Mouse (Mus musculus) urinary bladder, postnatal 25 days (tissue): Measurements from ENCODE around the gene Zfp52.

Experiments
- DNase-seq: peaks from one replicate; pipeline ENCODE4 v3.0.0; 2022; ENCODE audit warnings: low spot score

Zfp52 gene

DNA sequence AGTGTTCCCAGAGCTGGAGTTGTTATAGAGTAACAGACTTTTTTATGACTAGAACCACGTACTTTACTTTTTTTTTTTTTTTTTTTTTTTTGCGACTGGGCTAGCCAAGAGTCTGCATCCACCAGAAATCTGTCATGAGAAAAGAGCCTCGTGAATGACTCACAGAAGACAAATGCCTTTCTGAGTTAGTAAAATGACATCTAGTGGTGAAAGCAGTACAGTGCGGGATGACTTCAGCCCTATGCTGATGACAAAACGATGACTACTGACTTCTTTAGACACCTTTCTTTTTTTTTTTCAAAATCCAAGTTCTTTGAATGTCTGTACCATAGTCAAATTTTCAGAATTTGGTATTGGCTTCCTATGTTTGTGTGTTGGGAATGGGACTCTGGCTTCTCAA is 30.9 kb downstream of the Zfp52 start:
- no peak for DNase-seq

DNA sequence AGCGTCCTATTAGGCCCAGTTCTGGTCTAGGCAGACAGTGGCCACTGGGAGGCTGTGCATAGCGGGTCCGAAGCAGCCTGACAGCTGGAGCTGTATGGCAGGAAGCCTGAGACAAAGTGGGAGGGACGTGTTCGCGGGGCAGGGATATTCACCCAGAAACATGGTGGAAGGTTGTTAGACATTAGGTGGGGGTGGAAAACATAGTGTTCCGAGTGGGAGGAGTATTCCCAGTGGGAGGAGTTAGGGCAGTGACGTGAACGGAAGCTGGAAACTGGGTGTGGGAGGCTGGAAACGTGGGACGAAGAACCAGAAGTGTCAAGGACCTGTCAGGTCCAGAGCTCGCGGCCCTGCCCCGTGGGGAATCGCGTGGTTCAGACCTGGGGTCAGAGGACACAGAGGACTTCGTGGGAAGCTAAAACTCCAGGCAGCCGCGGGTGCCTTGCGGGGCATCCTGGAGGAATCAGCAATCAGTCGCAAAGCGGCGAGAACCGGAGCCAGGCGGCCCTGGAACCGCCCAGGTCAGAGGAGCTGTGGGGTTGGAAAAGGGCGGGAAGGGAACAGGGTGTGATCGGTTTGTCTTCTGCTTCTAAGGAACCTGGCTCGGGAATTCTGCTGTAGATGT is 31.5 kb downstream of the Zfp52 start, which contains the start of gene Zfp948:
Gene Zfp948, plus strand, starts transcription at position 281 of the 622 bp plus-strand sequence.
- peak; percentile 76 for DNase-seq

DNA sequence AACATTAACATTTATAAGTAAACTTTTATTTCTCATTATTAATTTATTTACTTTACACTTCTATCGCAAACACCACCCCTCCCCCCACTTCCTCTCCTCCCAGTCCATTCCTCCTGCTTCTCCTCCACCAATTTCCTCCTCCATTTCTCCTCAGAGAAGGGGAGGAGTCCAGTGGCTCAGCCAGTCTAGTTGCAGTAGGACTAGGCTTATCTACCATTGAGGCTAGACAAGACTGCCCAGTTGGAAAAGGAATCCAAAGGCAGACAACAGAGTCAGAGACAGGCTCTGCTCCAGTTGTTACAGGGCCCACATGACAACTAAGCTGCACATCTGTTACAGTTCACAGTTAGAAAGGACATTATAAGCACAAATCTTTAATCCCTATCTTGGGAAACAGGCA is 32.4 kb downstream of the Zfp52 start:
- peak; percentile 10 for DNase-seq

DNA sequence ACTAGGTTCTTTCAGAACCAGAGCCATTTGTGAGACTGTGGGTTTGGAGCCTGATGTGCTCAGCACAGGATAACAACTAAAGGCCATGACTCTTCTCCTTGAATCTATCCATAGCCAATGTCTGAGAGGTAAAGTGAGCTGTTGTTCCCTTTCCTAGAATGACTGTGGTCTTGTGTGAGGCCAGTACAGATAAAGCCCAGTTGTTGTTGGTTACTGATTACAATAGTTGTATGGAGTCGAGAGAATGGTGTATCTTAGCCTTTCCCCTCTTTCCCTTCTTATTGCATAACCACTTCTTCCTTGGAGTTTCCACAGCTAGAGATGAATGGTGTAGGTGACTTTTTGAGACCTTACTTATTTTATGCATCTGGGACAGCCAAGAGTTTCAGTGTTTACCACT is 43.7 kb downstream of the Zfp52 start:
- DNase-seq: no peak

DNA sequence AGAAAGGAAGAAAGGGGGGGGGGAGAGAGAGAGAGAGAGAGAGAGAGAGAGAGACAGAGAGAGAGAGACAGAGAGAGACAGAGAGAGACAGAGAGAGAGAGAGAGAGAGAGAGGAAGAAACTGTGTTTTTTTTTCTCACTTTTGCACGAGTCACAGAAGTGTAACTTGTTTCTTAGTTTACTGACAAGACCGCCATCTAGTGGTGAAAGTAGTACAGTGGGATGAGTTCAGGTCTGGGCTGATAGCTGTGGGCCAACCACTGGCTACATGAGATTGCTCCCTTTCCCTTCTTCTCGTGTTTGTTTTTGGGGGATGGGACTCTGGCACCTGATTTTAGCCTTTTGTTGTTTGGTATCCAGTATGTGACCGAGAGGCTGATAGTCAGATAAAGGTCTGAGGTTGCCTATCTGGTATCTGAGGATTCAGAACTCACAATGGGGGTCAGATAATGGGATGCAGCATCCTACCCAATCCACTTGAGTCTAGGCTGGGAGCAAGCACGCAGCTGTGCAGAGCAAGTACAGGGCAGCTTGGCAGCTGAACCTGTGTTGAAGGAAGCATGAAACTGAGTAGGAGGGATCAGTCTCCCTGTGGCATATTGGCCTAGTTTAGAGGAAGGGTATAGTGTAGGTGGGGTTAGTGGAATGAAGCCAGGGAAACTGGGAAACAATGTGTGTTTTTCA is 44.3 kb downstream of the Zfp52 start:
- peak; percentile 20 for DNase-seq

DNA sequence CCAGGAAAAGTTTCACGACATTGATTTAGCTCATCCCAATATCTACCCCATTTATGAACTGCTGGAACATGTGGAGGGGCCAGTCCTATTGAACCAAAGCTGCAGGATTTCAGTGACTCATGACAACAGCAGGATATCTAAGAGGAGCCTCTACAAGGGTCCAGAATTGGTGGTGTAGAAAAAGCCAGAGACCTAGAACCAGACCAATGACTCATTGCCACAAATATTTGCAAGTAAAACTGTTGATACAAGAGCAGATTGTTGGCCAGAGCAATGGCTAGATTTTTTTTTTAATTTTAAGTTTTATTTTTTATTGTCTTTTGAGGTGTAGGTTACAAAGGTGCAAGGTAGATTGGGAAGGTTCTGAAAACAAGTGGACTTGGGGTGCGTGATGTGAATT is 50.2 kb downstream of the Zfp52 start:
- DNase-seq: no peak
